Mouse (Mus musculus) intestine, embryonic 16.5 days (tissue): ENCODE data around the gene Gm17359. TPM values are rescaled to one million over a fixed set of nuclear protein-coding genes. Genes with fewer than 3 reads are reported as not detected.

Experiments used
- ATAC-seq: fragments of 200-750 bp; cut with Nextera tagmentation; 2 replicates; pipeline ENCODE4 v1.8.0; 2017; ENCODE audit warnings: moderate TSS enrichment, moderate library complexity
- H3K27ac ChIP-seq: fragments of 300-500 bp; sonication (generic); 2 replicates; pipeline ENCODE4 v1.5.1; 2014; ENCODE audit warnings: mild to moderate bottlenecking, low read length
- H3K27me3 ChIP-seq: fragments of 300-500 bp; sonication (generic); replicated peaks from 2 replicates; pipeline ENCODE4 v1.6.1; 2014; ENCODE audit warnings: low read length, control low read depth, mixed read lengths; ENCODE audit not compliant: control insufficient read depth, insufficient read depth
- H3K36me3 ChIP-seq: fragments of 300-500 bp; sonication (generic); 2 replicates; pipeline ENCODE4 v1.6.1; 2014; ENCODE audit warnings: low read length, control low read depth; ENCODE audit not compliant: control insufficient read depth, insufficient read depth
- H3K4me1 ChIP-seq: fragments of 300-500 bp; sonication (generic); 2 replicates; pipeline ENCODE4 v1.6.1; 2014; ENCODE audit warnings: low read length, control low read depth, mixed read lengths; ENCODE audit not compliant: control insufficient read depth, insufficient read depth
- H3K4me2 ChIP-seq: fragments of 300-500 bp; sonication (generic); 2 replicates; pipeline ENCODE4 v1.6.1; 2014; ENCODE audit warnings: low read depth, low read length, control low read depth
- H3K4me3 ChIP-seq: fragments of 300-500 bp; sonication (generic); 2 replicates; pipeline ENCODE4 v1.5.1; 2014; ENCODE audit warnings: mild to moderate bottlenecking, low read length
- H3K9ac ChIP-seq: fragments of 300-500 bp; sonication (generic); 2 replicates; pipeline ENCODE4 v1.6.1; 2014; ENCODE audit warnings: low read depth, low read length
- H3K9me3 ChIP-seq: fragments of 300-500 bp; sonication (generic); 2 replicates; pipeline ENCODE4 v1.6.1; 2016; ENCODE audit warnings: low read length, control low read depth; ENCODE audit not compliant: control insufficient read depth
- WGBS: fragments of 180-500 bp; shearing (Covaris S2); extraction: QIAGEN DNeasy Blood & Tissue Kit; methylation state at CpG from one replicate; pipeline ENCODE4 v1.1.7; 2014; 5-methylcytosine and 5-hydroxymethylcytosine counted together
- polyA plus RNA-seq: library from polyadenylated mRNA; unstranded; fragments of >200 nt; fragmentation: Nextera tagmentation; extraction: Ambion mirVana; gene quantifications from 2 replicates; pipeline ENCODE4 v1.2.1, GENCODE M21; 2015

The Gm17359 gene
- polyA plus RNA-seq, 1 experiment from 2014 or later = not detected

DNA sequence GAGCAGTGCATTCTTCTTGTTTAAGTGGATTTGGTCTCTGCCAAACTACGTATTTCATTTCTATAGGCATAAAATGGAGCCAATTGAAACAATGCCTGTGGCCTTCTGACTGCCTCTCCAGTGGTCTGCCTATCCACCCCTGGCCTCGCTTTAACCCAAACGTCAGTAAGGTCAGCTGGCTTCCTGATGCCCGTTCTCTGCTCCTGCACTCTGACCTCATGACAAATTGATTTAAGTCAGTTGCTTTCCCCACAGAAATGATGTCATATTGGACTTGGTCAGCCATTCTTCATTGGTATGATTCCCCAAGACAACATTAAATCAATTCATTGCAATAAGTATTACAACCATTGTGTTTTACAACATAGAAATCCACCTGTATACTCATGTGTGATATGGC is 72.1 kb downstream of the Gm17359 start:
- Histone ChIP-seq H3K4me2 (no peak overlapping the region), H3K4me1 (no peaks in the 10 kb centered on the region), H3K9ac (no peak overlapping the region), H3K27ac (no peak overlapping the region), H3K9me3 (no peaks in the 10 kb centered on the region), H3K4me3 (no peak overlapping the region), H3K27me3 (no peaks in the 10 kb centered on the region), H3K36me3 (no peaks in the 10 kb centered on the region)
- WGBS = 49% methylated on average over 4 of the region's 4 CpGs
- ATAC-seq = no peak

DNA sequence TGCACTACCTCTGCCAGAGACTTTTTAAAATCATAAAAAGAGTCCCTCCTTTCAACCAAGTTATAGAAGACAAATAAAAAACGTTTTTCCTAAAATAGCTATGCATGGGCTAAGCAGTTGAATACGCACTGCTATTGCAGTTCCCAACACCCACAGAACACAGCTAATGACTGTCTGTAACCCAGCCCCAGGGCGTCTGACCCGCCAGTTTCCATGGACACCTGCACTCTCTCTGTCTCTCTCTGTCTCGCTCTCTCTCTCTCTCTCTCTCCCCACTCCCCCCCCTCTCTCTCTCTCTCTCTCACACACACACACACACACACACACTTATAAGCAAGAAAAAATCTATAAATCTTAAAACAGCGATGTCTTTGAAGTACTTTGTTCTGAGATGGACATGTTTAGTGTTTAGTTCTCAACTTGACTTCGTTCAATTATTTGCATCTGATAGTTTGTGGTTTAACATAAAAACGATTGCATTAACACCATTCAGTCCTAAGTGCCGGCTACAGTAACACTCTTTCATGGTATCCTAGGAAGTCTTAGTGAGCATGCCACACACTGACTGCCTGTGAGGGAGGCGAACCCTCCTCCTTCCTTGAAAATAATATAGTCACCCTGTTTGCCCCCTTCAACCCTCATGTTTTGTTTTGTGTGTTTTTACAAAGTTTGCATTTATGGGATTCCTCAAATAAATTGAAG is 73.6 kb downstream of the Gm17359 start:
- Histone ChIP-seq H3K36me3 (no peaks in the 10 kb centered on the region), H3K4me2 (no peak overlapping the region), H3K9me3 (no peaks in the 10 kb centered on the region), H3K4me1 (no peaks in the 10 kb centered on the region), H3K4me3 (no peak overlapping the region), H3K9ac (no peak overlapping the region), H3K27me3 (no peaks in the 10 kb centered on the region), H3K27ac (no peak overlapping the region)
- 34% methylated on average over 10 of the region's 10 CpGs for WGBS
- ATAC-seq = no peak

DNA sequence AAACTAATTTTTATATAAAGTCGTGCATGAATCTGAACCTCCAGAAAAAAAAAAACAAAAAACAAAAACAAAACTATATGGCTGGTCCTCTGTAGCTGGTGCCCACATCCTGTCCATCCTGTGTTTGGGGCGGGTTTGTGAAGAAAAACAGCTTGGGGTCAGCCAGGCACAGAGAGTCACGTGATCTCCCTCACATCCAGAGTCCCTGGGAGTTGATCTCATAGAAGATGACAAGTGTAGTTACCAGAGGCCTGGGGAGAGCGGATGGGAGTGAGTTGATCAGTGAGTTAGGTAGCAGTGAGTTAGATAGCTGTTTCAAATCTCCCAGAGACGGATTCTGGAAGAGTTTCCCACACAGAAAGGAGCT is 74.2 kb downstream of the Gm17359 start:
- no peak for ATAC-seq

DNA sequence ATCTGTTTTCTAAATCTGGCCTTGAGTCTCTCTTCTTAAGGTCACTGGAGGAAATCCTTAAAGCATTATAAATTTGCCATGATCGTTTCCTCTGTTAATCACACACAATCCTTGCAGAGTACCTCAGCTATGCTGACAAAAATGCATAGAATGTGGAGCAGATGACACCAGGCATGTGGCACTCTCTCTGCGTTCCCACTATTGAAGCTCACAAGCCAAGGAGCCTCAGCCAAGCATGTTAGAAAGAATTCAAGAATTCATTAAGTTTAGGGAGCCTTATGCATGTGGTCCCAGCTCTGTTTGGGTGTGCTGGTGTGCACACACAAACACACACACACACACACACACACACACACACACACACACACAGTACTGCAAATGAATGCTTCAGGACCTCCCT is 75.2 kb downstream of the Gm17359 start:
- no peaks in the 10 kb centered on the region for H3K4me1 ChIP-seq
- no peaks in the 10 kb centered on the region for H3K9me3 ChIP-seq
- no peak overlapping the region for H3K27ac ChIP-seq
- no peaks in the 10 kb centered on the region for H3K36me3 ChIP-seq
- no peak overlapping the region for H3K9ac ChIP-seq
- 37% methylated on average over 2 of the region's 2 CpGs for WGBS
- no peak for ATAC-seq
- H3K27me3 ChIP-seq = no peaks in the 10 kb centered on the region
- H3K4me2 ChIP-seq = no peak overlapping the region
- H3K4me3 ChIP-seq = no peak overlapping the region

More for the DNA sequence above, 74.2 kb downstream of the Gm17359 start:
- no peaks in the 10 kb centered on the region for H3K36me3 ChIP-seq
- no peak overlapping the region for H3K4me2 ChIP-seq
- no peaks in the 10 kb centered on the region for H3K9me3 ChIP-seq
- H3K27me3 ChIP-seq = no peaks in the 10 kb centered on the region
- H3K4me3 ChIP-seq = no peak overlapping the region
- 45% methylated on average over 5 of the region's 5 CpGs for WGBS
- H3K9ac ChIP-seq = no peak overlapping the region
- H3K4me1 ChIP-seq = no peaks in the 10 kb centered on the region
- H3K27ac ChIP-seq = no peak overlapping the region

DNA sequence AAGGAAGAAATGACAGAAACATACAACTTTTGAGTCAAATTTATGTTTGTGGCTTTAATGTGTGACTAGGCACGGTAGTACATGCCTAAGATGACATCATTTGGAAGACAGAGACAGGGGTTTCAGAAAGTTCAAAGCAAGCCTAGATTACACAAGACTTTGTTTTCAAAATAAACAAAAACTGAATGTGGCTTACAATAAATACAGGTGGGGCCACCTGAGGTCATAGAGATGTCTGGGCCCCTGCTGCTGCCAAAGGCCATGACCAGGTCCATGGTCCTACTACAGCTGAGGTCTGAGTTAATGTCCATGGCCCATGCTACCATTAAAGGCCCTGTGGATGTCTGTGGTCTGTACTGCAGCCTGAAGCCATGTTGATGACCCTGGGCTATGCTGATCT is 77.0 kb downstream of the Gm17359 start:
- no peak overlapping the region for H3K27ac ChIP-seq

DNA sequence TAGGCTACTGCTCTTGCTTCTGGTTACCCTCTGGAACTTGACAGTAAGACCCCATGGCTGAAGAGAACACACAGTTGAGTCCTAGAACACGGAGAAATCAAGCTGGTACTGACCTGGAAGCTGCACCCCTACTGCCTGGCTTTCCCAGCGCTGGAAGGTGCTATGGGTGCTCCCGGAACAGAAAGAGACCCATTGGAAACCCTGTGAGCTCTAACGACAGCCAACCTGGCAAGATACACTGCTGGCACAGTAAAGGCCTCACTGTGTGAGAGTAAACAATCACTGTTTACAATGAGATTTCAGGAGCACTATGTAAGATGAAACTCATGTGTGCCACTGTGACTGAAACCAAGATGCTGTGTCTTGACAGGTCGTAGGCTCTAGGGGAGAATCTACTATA is 78.6 kb downstream of the Gm17359 start:
- no peak overlapping the region for H3K27ac ChIP-seq
- no peak overlapping the region for H3K9ac ChIP-seq
- WGBS = 76% methylated on average over 5 of the region's 5 CpGs
- H3K4me3 ChIP-seq = no peak overlapping the region
- no peaks in the 10 kb centered on the region for H3K27me3 ChIP-seq
- H3K4me2 ChIP-seq = no peak overlapping the region
- no peaks in the 10 kb centered on the region for H3K9me3 ChIP-seq
- no peak for ATAC-seq
- H3K36me3 ChIP-seq = no peaks in the 10 kb centered on the region
- no peaks in the 10 kb centered on the region for H3K4me1 ChIP-seq

More for the DNA sequence above, 77.0 kb downstream of the Gm17359 start:
- no peak for ATAC-seq
- no peaks in the 10 kb centered on the region for H3K4me1 ChIP-seq
- H3K9ac ChIP-seq = no peak overlapping the region
- no peak overlapping the region for H3K4me3 ChIP-seq
- no peaks in the 10 kb centered on the region for H3K36me3 ChIP-seq
- no peak overlapping the region for H3K4me2 ChIP-seq
- H3K27me3 ChIP-seq = no peaks in the 10 kb centered on the region
- no peaks in the 10 kb centered on the region for H3K9me3 ChIP-seq
- WGBS = 79% methylated on average over 1 of the region's 1 CpGs

DNA sequence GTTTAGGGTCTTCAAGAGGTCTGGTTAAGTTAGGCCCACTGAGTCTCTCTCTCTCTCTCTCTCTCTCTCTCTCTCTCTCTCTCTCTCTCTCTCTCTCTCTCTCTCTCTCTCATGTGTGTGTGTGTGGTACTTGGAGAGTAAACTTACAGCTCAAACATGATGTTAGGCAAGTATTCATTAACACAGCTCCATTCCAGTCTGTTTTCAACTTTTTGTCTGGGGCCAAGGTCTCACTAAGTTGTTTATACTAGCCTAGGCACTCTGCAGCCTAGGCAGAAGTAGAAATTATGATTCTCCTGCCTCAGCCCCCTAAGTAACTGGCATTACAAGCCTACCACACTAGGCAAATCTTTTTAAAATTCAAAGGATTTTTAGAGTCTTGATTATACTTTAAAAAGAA is 79.5 kb downstream of the Gm17359 start:
- Histone ChIP-seq H3K4me2 (no peak overlapping the region), H3K4me1 (no peaks in the 10 kb centered on the region), H3K27ac (no peak overlapping the region), H3K27me3 (no peaks in the 10 kb centered on the region), H3K9me3 (no peaks in the 10 kb centered on the region), H3K4me3 (no peak overlapping the region), H3K36me3 (no peaks in the 10 kb centered on the region), H3K9ac (no peak overlapping the region)
- ATAC-seq = no peak

DNA sequence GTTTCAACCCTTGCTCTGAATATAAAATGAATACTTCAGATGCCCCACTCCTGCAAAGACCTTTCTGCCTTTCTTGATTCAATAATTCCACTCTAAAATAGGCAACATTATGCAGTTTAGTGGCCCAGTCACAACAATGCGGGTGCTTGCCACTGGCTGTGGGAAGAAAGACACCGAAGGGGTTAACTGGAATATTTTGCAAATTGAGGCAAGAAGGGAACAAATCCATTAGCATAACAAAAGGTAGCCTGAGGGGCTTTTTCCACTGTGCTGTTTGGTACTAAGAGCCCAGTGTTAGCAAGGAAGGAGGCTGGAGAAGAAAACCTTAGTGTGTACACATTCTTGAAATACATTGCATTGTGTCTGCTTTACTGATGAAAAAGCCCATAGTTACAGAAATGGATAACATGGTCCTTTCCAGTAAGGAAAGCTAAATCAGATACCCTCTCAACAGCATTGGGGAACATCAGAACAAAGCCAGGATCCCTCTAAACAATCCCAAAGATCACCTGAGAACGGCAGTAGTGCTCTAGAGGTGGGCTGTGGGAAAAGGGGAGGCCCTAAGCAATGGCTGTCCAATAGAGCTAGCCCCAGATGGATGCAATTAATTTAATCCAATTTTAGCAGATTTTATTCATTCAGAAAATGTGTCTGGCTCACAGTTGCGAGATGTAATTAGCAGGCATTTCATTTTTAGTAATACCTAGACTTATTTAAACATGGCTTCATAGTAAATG is 80.7 kb downstream of the Gm17359 start:
- Histone ChIP-seq H3K36me3 (no peaks in the 10 kb centered on the region), H3K27me3 (no peaks in the 10 kb centered on the region), H3K9me3 (no peaks in the 10 kb centered on the region), H3K4me2 (no peak overlapping the region), H3K4me3 (no peak overlapping the region), H3K9ac (no peak overlapping the region), H3K4me1 (no peaks in the 10 kb centered on the region), H3K27ac (no peak overlapping the region)
- ATAC-seq = no peak
- 75% methylated on average over 4 of the region's 4 CpGs for WGBS

DNA sequence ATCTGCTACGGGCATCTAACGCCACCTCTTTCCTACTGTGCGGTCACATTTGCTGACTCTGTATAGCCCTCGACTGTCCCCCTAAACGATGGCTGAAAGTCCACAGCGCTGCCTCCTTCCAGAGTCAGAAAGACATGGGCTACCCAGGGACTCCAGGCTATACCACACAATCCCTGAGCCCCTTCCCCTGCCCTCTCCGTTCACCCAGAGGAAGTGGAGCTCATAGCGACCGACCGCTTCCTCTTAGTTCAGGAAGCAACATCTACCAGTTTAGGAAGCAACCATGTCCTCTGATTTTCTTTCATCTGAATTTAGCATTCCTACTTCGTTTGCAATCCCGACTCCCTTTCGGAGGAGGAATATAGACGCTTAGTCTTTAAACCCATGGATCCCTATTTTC is 82.5 kb downstream of the Gm17359 start:
- no peak overlapping the region for H3K27ac ChIP-seq
- WGBS = 83% methylated on average over 14 of the region's 14 CpGs
- H3K9me3 ChIP-seq = no peaks in the 10 kb centered on the region
- H3K36me3 ChIP-seq = no peaks in the 10 kb centered on the region
- H3K4me3 ChIP-seq = no peak overlapping the region
- H3K27me3 ChIP-seq = no peaks in the 10 kb centered on the region
- no peak overlapping the region for H3K4me2 ChIP-seq
- H3K4me1 ChIP-seq = no peaks in the 10 kb centered on the region
- ATAC-seq = no peak
- H3K9ac ChIP-seq = no peak overlapping the region
